Mouse (Mus musculus): ENCODE measurements around the gene Wasl. TPM values are rescaled to one million over a fixed set of nuclear protein-coding genes. Genes with fewer than 3 reads are reported as not detected.

Wasl gene
- polyA plus RNA-seq, 1 experiment from 2014 or later: 82.1 TPM

GRCm38 (mm10) chr6:24647103-24647691, 17.6 kb downstream of the Wasl start:
- Histone ChIP-seq H3K9ac (replicated peaks; ENCODE audit: low read length) (no peak overlapping the region), H3K36me3 (ENCODE audit: insufficient read depth, low read length) (0 out of 2 replicates have a peak, but pooled peaks cover 2% of the 10 kb centered on the region), H3K9me3 (ENCODE audit: low read length) (no peaks in the 10 kb centered on the region), H3K27ac (ENCODE audit: low read length) (no peak overlapping the region), H3K4me1 (ENCODE audit: insufficient read depth, low read length) (no peaks in the 10 kb centered on the region), H3K27me3 (ENCODE audit: insufficient read depth, low read length) (no peaks in the 10 kb centered on the region), H3K4me2 (replicated peaks; ENCODE audit: low read depth, low read length) (no peak overlapping the region), H3K4me3 (ENCODE audit: low read length) (no peak overlapping the region)
- no peak for ATAC-seq (ENCODE audit: low FRiP score, low TSS enrichment)
- 80% methylated on average over 4 of the region's 4 CpGs for WGBS

GRCm38 (mm10) chr6:24645346-24646053, 19.3 kb downstream of the Wasl start:
- no peaks in the 10 kb centered on the region for H3K27me3 ChIP-seq (ENCODE audit: insufficient read depth, low read length)
- H3K27ac ChIP-seq (ENCODE audit: low read length): no peak overlapping the region
- 89% methylated on average over 6 of the region's 6 CpGs for WGBS
- no peak overlapping the region for H3K4me3 ChIP-seq (ENCODE audit: low read length)
- no peak overlapping the region for H3K4me2 ChIP-seq (replicated peaks; ENCODE audit: low read depth, low read length)
- H3K9ac ChIP-seq (replicated peaks; ENCODE audit: low read length): no peak overlapping the region
- H3K9me3 ChIP-seq (ENCODE audit: low read length): no peaks in the 10 kb centered on the region
- H3K36me3 ChIP-seq (ENCODE audit: insufficient read depth, low read length): 0 out of 2 replicates have a peak, but pooled peaks cover 2% of the 10 kb centered on the region
- no peaks in the 10 kb centered on the region for H3K4me1 ChIP-seq (ENCODE audit: insufficient read depth, low read length)
- ATAC-seq (ENCODE audit: low FRiP score, low TSS enrichment): no peak

GRCm38 (mm10) chr6:24642960-24643359, 21.8 kb downstream of the Wasl start:
- no peak overlapping the region for H3K4me3 ChIP-seq (ENCODE audit: low read length)
- no peak overlapping the region for H3K4me2 ChIP-seq (replicated peaks; ENCODE audit: low read depth, low read length)
- no peaks in the 10 kb centered on the region for H3K9me3 ChIP-seq (ENCODE audit: low read length)
- no peak overlapping the region for H3K27ac ChIP-seq (ENCODE audit: low read length)
- H3K4me1 ChIP-seq (ENCODE audit: insufficient read depth, low read length): no peaks in the 10 kb centered on the region
- WGBS: 91% methylated on average over 3 of the region's 3 CpGs
- 0 out of 2 replicates have a peak, but pooled peaks cover 2% of the 10 kb centered on the region for H3K36me3 ChIP-seq (ENCODE audit: insufficient read depth, low read length)
- H3K9ac ChIP-seq (replicated peaks; ENCODE audit: low read length): no peak overlapping the region
- no peaks in the 10 kb centered on the region for H3K27me3 ChIP-seq (ENCODE audit: insufficient read depth, low read length)
- no peak for ATAC-seq (ENCODE audit: low FRiP score, low TSS enrichment)

- 94% methylated on average over 2 of the region's 2 CpGs for WGBS
- Histone ChIP-seq H3K27ac (ENCODE audit: low read length) (no peak overlapping the region), H3K4me3 (ENCODE audit: low read length) (no peak overlapping the region), H3K27me3 (ENCODE audit: insufficient read depth, low read length) (no peaks in the 10 kb centered on the region), H3K9me3 (ENCODE audit: low read length) (no peaks in the 10 kb centered on the region), H3K4me1 (ENCODE audit: insufficient read depth, low read length) (no peaks in the 10 kb centered on the region), H3K4me2 (replicated peaks; ENCODE audit: low read depth, low read length) (no peak overlapping the region), H3K36me3 (ENCODE audit: insufficient read depth, low read length) (peaks cover 5% of the 10 kb centered on the region; the same call in 1 of the 2 replicates), H3K9ac (replicated peaks; ENCODE audit: low read length) (no peak overlapping the region)
- no peak for ATAC-seq (ENCODE audit: low FRiP score, low TSS enrichment)
Measured at GRCm38 (mm10) chr6:24642161-24642560, 22.6 kb downstream of the Wasl start.

GRCm38 (mm10) chr6:24641286-24641685, 23.5 kb downstream of the Wasl start:
- H3K36me3 ChIP-seq (ENCODE audit: insufficient read depth, low read length): peaks cover 5% of the 10 kb centered on the region; the same call in 1 of the 2 replicates
- H3K4me3 ChIP-seq (ENCODE audit: low read length): no peak overlapping the region
- H3K9me3 ChIP-seq (ENCODE audit: low read length): no peaks in the 10 kb centered on the region
- H3K4me1 ChIP-seq (ENCODE audit: insufficient read depth, low read length): no peaks in the 10 kb centered on the region
- H3K27me3 ChIP-seq (ENCODE audit: insufficient read depth, low read length): no peaks in the 10 kb centered on the region
- WGBS: 90% methylated on average over 4 of the region's 4 CpGs
- no peak overlapping the region for H3K27ac ChIP-seq (ENCODE audit: low read length)
- ATAC-seq (ENCODE audit: low FRiP score, low TSS enrichment): no peak
- H3K4me2 ChIP-seq (replicated peaks; ENCODE audit: low read depth, low read length): no peak overlapping the region
- no peak overlapping the region for H3K9ac ChIP-seq (replicated peaks; ENCODE audit: low read length)

- peaks cover 11% of the 10 kb centered on the region for H3K36me3 ChIP-seq (ENCODE audit: insufficient read depth, low read length)
- no peak overlapping the region for H3K4me2 ChIP-seq (replicated peaks; ENCODE audit: low read depth, low read length)
- 93% methylated on average over 2 of the region's 2 CpGs for WGBS
- no peak for ATAC-seq (ENCODE audit: low FRiP score, low TSS enrichment)
- H3K4me3 ChIP-seq (ENCODE audit: low read length): no peak overlapping the region
- no peaks in the 10 kb centered on the region for H3K27me3 ChIP-seq (ENCODE audit: insufficient read depth, low read length)
- no peaks in the 10 kb centered on the region for H3K9me3 ChIP-seq (ENCODE audit: low read length)
- no peak overlapping the region for H3K9ac ChIP-seq (replicated peaks; ENCODE audit: low read length)
- no peak overlapping the region for H3K27ac ChIP-seq (ENCODE audit: low read length)
- no peaks in the 10 kb centered on the region for H3K4me1 ChIP-seq (ENCODE audit: insufficient read depth, low read length)
Measured at GRCm38 (mm10) chr6:24635814-24636213, 29.0 kb downstream of the Wasl start.

GRCm38 (mm10) chr6:24634065-24634464, 30.7 kb downstream of the Wasl start:
- Histone ChIP-seq H3K4me1 (ENCODE audit: insufficient read depth, low read length) (no peaks in the 10 kb centered on the region), H3K9me3 (ENCODE audit: low read length) (no peaks in the 10 kb centered on the region), H3K4me3 (ENCODE audit: low read length) (no peak overlapping the region), H3K4me2 (replicated peaks; ENCODE audit: low read depth, low read length) (no peak overlapping the region), H3K9ac (replicated peaks; ENCODE audit: low read length) (no peak overlapping the region), H3K27me3 (ENCODE audit: insufficient read depth, low read length) (no peaks in the 10 kb centered on the region), H3K36me3 (ENCODE audit: insufficient read depth, low read length) (peaks cover 11% of the 10 kb centered on the region), H3K27ac (ENCODE audit: low read length) (no peak overlapping the region)
- 85% methylated on average over 3 of the region's 3 CpGs for WGBS
- ATAC-seq (ENCODE audit: low FRiP score, low TSS enrichment): no peak

- Histone ChIP-seq H3K4me2 (replicated peaks; ENCODE audit: low read depth, low read length) (no peak overlapping the region), H3K4me1 (ENCODE audit: insufficient read depth, low read length) (no peaks in the 10 kb centered on the region), H3K27ac (ENCODE audit: low read length) (no peak overlapping the region), H3K9me3 (ENCODE audit: low read length) (no peaks in the 10 kb centered on the region), H3K36me3 (ENCODE audit: insufficient read depth, low read length) (peaks cover 8% of the 10 kb centered on the region; the same call in 1 of the 2 replicates), H3K27me3 (ENCODE audit: insufficient read depth, low read length) (no peaks in the 10 kb centered on the region), H3K9ac (replicated peaks; ENCODE audit: low read length) (no peak overlapping the region), H3K4me3 (ENCODE audit: low read length) (no peak overlapping the region)
- 79% methylated on average over 4 of the region's 4 CpGs for WGBS
- ATAC-seq (ENCODE audit: low FRiP score, low TSS enrichment): peak; percentile 43; the same call in 1 of the 2 replicates
Measured at GRCm38 (mm10) chr6:24632061-24632460, 32.7 kb downstream of the Wasl start.

- no peaks in the 10 kb centered on the region for H3K27me3 ChIP-seq (ENCODE audit: insufficient read depth, low read length)
- H3K4me1 ChIP-seq (ENCODE audit: insufficient read depth, low read length): no peaks in the 10 kb centered on the region
- no peak overlapping the region for H3K4me2 ChIP-seq (replicated peaks; ENCODE audit: low read depth, low read length)
- no peak overlapping the region for H3K9ac ChIP-seq (replicated peaks; ENCODE audit: low read length)
- 75% methylated on average over 1 of the region's 1 CpGs for WGBS
- peaks cover 15% of the 10 kb centered on the region for H3K36me3 ChIP-seq (ENCODE audit: insufficient read depth, low read length)
- no peak overlapping the region for H3K4me3 ChIP-seq (ENCODE audit: low read length)
- ATAC-seq (ENCODE audit: low FRiP score, low TSS enrichment): no peak
- H3K27ac ChIP-seq (ENCODE audit: low read length): no peak overlapping the region
- H3K9me3 ChIP-seq (ENCODE audit: low read length): no peaks in the 10 kb centered on the region
Measured at GRCm38 (mm10) chr6:24628499-24628898, 36.3 kb downstream of the Wasl start.

GRCm38 (mm10) chr6:24627586-24628030, 37.2 kb downstream of the Wasl start:
- no peak overlapping the region for H3K9ac ChIP-seq (replicated peaks; ENCODE audit: low read length)
- H3K4me2 ChIP-seq (replicated peaks; ENCODE audit: low read depth, low read length): no peak overlapping the region
- H3K36me3 ChIP-seq (ENCODE audit: insufficient read depth, low read length): peaks cover 15% of the 10 kb centered on the region
- ATAC-seq (ENCODE audit: low FRiP score, low TSS enrichment): peak; percentile 79; the same call in 1 of the 2 replicates
- H3K9me3 ChIP-seq (ENCODE audit: low read length): no peaks in the 10 kb centered on the region
- H3K4me1 ChIP-seq (ENCODE audit: insufficient read depth, low read length): no peaks in the 10 kb centered on the region
- 66% methylated on average over 5 of the region's 5 CpGs for WGBS
- no peaks in the 10 kb centered on the region for H3K27me3 ChIP-seq (ENCODE audit: insufficient read depth, low read length)
- no peak overlapping the region for H3K27ac ChIP-seq (ENCODE audit: low read length)
- H3K4me3 ChIP-seq (ENCODE audit: low read length): no peak overlapping the region
